Mouse (Mus musculus): ENCODE measurements around the gene Raph1. TPM values are rescaled to one million over a fixed set of nuclear protein-coding genes. Genes with fewer than 3 reads are reported as not detected.
"Not testable (repeated sequence)": the region's sequence is repeated elsewhere in the genome, so short reads cannot be mapped to it uniquely, and the experiment has no call there.

Raph1 gene
- polyA plus RNA-seq, 1 experiment from 2014 or later = 24.3 TPM

DNA sequence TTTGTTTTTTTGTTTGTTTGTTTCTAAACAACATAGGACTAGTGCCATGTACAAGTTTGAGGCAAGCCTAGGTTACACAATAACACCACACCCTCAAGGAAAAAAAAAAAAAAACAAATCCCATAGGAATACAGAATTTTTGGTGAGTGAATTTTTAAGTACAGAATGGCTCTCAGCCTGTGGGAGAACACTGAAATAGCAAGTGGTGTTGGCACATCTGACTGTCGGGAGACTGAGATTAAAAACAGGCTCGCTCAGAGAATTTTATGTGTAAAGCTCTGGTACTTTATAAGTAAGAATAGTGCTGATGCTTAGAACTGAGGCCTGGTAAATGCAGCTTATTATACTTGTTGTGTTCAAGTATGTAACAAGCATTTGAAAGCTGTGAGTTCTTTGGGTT is 97.4 kb downstream of the Raph1 start:
- H3K27ac ChIP-seq = no peak overlapping the region
- H3K36me3 ChIP-seq = peaks cover 59% of the 10 kb centered on the region
- H3K9me3 ChIP-seq = no peaks in the 10 kb centered on the region
- no peaks in the 10 kb centered on the region for H3K4me1 ChIP-seq (replicated peaks)
- no peak overlapping the region for H3K4me3 ChIP-seq
- no peak for DNase-seq (ENCODE audit: low spot score)
- no peaks in the 10 kb centered on the region for H3K27me3 ChIP-seq (ENCODE audit: insufficient read depth, poor library complexity, severe bottlenecking)
- 94% methylated on average over 2 of the region's 2 CpGs for WGBS

- Histone ChIP-seq H3K27me3 (ENCODE audit: insufficient read depth, poor library complexity, severe bottlenecking) (no peaks in the 10 kb centered on the region), H3K4me1 (replicated peaks) (no peaks in the 10 kb centered on the region), H3K9me3 (no peaks in the 10 kb centered on the region), H3K4me3 (no peak overlapping the region), H3K36me3 (peaks cover 64% of the 10 kb centered on the region), H3K27ac (no peak overlapping the region)
- WGBS = 90% methylated on average over 1 of the region's 1 CpGs
- no peak for DNase-seq (ENCODE audit: low spot score)
These were observed 106.3 kb downstream of the Raph1 start for GRCm38 (mm10) chr1:60460623-60461022.

DNA sequence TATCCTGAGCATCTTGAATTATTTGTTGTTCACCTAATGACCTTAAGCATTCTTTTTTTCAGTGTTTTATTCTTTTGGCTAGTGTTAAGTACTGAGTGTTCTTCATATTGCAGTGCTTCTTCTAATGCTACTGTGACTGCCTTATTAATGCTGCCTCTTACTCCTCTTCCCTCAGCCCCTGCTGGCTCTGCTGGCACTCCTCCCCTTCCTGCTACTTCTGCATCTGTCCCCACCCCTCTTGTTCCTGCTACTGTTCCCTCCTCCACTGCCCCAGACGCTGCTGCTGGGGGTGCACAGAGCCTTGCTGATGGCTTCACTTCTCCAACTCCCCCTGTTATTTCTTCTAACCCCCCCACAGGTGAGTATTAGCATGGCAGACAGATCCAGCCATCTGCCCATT is 117.0 kb downstream of the Raph1 start:
- H3K36me3 ChIP-seq = peaks cover 63% of the 10 kb centered on the region

DNA sequence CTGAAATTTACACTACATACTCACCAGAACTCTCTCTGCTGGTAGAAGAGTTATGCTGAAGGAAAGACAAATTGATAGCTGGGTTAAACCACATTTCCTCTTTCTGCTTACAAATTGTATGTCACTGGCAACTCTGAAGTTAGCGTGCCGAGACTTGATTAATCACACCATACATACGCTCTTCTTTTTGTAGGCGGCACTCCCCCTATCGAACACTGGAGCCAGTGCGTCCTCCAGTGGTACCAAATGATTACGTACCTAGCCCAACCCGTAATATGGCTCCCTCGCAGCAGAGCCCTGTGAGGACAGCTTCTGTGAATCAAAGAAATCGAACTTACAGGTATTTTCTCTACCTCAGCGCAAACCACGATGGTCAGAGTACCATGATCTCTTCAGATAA is 119.8 kb downstream of the Raph1 start:
- Histone ChIP-seq H3K4me3 (no peak overlapping the region), H3K27me3 (ENCODE audit: insufficient read depth, poor library complexity, severe bottlenecking) (no peaks in the 10 kb centered on the region), H3K4me1 (replicated peaks) (no peaks in the 10 kb centered on the region), H3K36me3 (peaks cover 57% of the 10 kb centered on the region), H3K27ac (no peak overlapping the region), H3K9me3 (no peaks in the 10 kb centered on the region)
- 87% methylated on average over 12 of the region's 12 CpGs for whole genome bisulfite sequencing
- no peak for DNase-seq (ENCODE audit: low spot score)

More for the DNA sequence above, 117.0 kb downstream of the Raph1 start:
- Histone ChIP-seq H3K27ac (no peak overlapping the region), H3K27me3 (ENCODE audit: insufficient read depth, poor library complexity, severe bottlenecking) (no peaks in the 10 kb centered on the region), H3K9me3 (no peaks in the 10 kb centered on the region), H3K4me3 (no peak overlapping the region), H3K4me1 (replicated peaks) (no peaks in the 10 kb centered on the region)
- DNase-seq (ENCODE audit: low spot score) = no peak
- 45% methylated on average over 1 of the region's 1 CpGs for WGBS

- H3K27ac ChIP-seq; H3K9me3 ChIP-seq; H3K27me3 ChIP-seq (ENCODE audit: insufficient read depth, poor library complexity, severe bottlenecking); H3K4me3 ChIP-seq; DNase-seq (ENCODE audit: low spot score); H3K4me1 ChIP-seq (replicated peaks): not testable (repeated sequence)
- H3K36me3 ChIP-seq = peaks cover 59% of the 10 kb centered on the region
- WGBS = 78% methylated on average over 5 of the region's 5 CpGs
These were observed 125.5 kb downstream of the Raph1 start for GRCm38 (mm10) chr1:60441438-60441837.

DNA sequence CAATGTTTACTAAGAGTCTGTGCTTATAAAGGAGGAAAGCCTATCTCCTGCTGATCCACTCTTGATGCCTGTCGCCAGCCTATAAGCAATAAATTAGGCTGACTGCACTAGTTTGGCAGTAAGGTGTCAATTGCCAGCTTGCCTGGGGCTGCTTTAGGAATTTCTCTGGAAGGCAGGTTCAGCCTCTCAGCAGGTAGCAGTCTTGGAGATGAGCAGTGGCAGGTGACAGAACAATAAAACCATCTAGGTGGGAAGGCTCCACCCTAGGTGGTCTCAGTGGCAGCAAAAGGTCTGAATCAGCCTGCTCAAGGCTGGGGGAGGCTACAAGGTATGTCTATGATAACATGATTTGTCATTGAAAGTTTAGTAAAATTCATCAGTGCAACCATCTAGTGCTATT is 134.4 kb downstream of the Raph1 start:
- H3K36me3 ChIP-seq = peaks cover 36% of the 10 kb centered on the region
- no peak overlapping the region for H3K27ac ChIP-seq
- DNase-seq (ENCODE audit: low spot score) = no peak
- H3K9me3 ChIP-seq = 0 out of 2 replicates have a peak, but pooled peaks cover 2% of the 10 kb centered on the region
- no peaks in the 10 kb centered on the region for H3K27me3 ChIP-seq (ENCODE audit: insufficient read depth, poor library complexity, severe bottlenecking)
- WGBS = 23% methylated on average over 1 of the region's 1 CpGs
- no peak overlapping the region for H3K4me3 ChIP-seq
- no peaks in the 10 kb centered on the region for H3K4me1 ChIP-seq (replicated peaks)

Other genes starting within 250 kb of the Raph1 start
- gene Cyp20a1, start 223.8 kb downstream of the Raph1 start, polyA plus RNA-seq (2016; fragmentation: Nextera tagmentation; extraction: Ambion mirVana) = 25.2 and 28.6 TPM in 2 replicates
- 57.1 and 58.2 TPM in 2 replicates for gene Abi2, start 157.5 kb downstream of the Raph1 start, polyA plus RNA-seq (2016; fragmentation: Nextera tagmentation; extraction: Ambion mirVana)
- gene Cd28, start 149.7 kb upstream of the Raph1 start, polyA plus RNA-seq (2016; fragmentation: Nextera tagmentation; extraction: Ambion mirVana) = 0.03 and 0.10 TPM in 2 replicates